Mouse (Mus musculus) CH12.LX (cell line): ENCODE measurements around the gene Tsc1. TPM values are rescaled to one million over a fixed set of nuclear protein-coding genes. Genes with fewer than 3 reads are reported as not detected.

Experiments
- DNase-seq: peaks from one replicate; pipeline ENCODE4 v3.0.0-alpha.2; 2013; ENCODE audit errors: extremely low read depth
- H3K27ac ChIP-seq: 2 replicates; pipeline ENCODE4 v1.5.1; 2012; ENCODE audit warnings: low read depth, mild to moderate bottlenecking, control low read depth, moderate library complexity; ENCODE audit not compliant: insufficient read depth
- H3K27me3 ChIP-seq: replicated peaks from 2 replicates; pipeline ENCODE3; 2012; ENCODE audit warnings: inconsistent platforms
- H3K36me3 ChIP-seq, 2 experiments: replicated peaks in 1 of 2; 2 replicates each; pipeline versions ENCODE3 to v1.6.1; 2012; ENCODE audit warnings: inconsistent platforms in 1 of 2, low read length in 1 of 2, mild to moderate bottlenecking in 1 of 2, mixed read lengths in 1 of 2, moderate library complexity in 1 of 2; ENCODE audit not compliant: control insufficient read depth in 1 of 2, insufficient read depth in 1 of 2
- H3K4me1 ChIP-seq, 2 experiments: 2 replicates each; pipeline ENCODE4 v1.6.1; 2012; ENCODE audit warnings: inconsistent platforms in 1 of 2, moderate library complexity in 1 of 2; ENCODE audit not compliant: insufficient read depth in 2 of 2, control insufficient read depth in 1 of 2
- H3K4me2 ChIP-seq: 2 replicates; pipeline ENCODE4 v1.6.1; 2012; ENCODE audit warnings: low read depth, mild to moderate bottlenecking, control low read depth; ENCODE audit not compliant: poor library complexity, insufficient read depth, severe bottlenecking
- H3K4me3 ChIP-seq, 3 experiments: fragments of 150-350 bp in 1 of 3; sonication (generic) in 1 of 3; replicated peaks in 1 of 3; 2 replicates each; pipeline versions ENCODE3 to v1.5.1; 2011 to 2012; ENCODE audit warnings: low read depth in 2 of 3, low read length in 2 of 3, mild to moderate bottlenecking in 2 of 3, moderate library complexity in 2 of 3, control low read depth in 1 of 3, improper control_type of control experiment in 1 of 3, inconsistent platforms in 1 of 3, mixed read lengths in 1 of 3; ENCODE audit not compliant: poor library complexity in 1 of 3
- H3K79me2 ChIP-seq: replicated peaks from 2 replicates; pipeline ENCODE4 v1.6.1; 2012; ENCODE audit warnings: mild to moderate bottlenecking, moderate library complexity; ENCODE audit not compliant: control insufficient read depth, poor library complexity, insufficient read depth, severe bottlenecking; ENCODE audit errors: extremely low read depth
- H3K9ac ChIP-seq: 2 replicates; pipeline ENCODE4 v1.6.1; 2012; ENCODE audit warnings: low read depth, mild to moderate bottlenecking, control low read depth, moderate library complexity; ENCODE audit not compliant: insufficient read depth
- H3K9me3 ChIP-seq: replicated peaks from 2 replicates; pipeline ENCODE3; 2012; ENCODE audit warnings: low read length, inconsistent platforms, mixed read lengths
- BHLHE40 ChIP-seq: IDR thresholded peaks from 2 replicates; pipeline ENCODE4 v1.6.1; 2011; ENCODE audit warnings: mild to moderate bottlenecking, low read depth, low read length, improper control_type of control experiment
- CHD1 ChIP-seq: IDR thresholded peaks from 2 replicates; pipeline ENCODE4 v1.6.1; 2012; ENCODE audit warnings: low read depth, low read length, improper control_type of control experiment, inconsistent platforms
- CHD2 ChIP-seq: IDR thresholded peaks from 2 replicates; pipeline ENCODE4 v1.6.1; 2011; ENCODE audit warnings: low read length, improper control_type of control experiment
- CTCF ChIP-seq, 2 experiments: IDR thresholded peaks in 1 of 2; conservative IDR thresholded peaks in 1 of 2; 2 replicates each; pipeline ENCODE4 v1.5.1; 2011 to 2012; ENCODE audit warnings: low read depth in 2 of 2, low read length in 2 of 2, improper control_type of control experiment in 1 of 2, inconsistent platforms in 1 of 2, mild to moderate bottlenecking in 1 of 2, moderate library complexity in 1 of 2
- ELF1 ChIP-seq: IDR thresholded peaks from 2 replicates; pipeline ENCODE4 v1.6.1; 2014; ENCODE audit warnings: low read depth, mild to moderate bottlenecking, inconsistent platforms, low read length, improper control_type of control experiment
- GABPA ChIP-seq: IDR thresholded peaks from 2 replicates; pipeline ENCODE4 v1.6.1; 2012; ENCODE audit warnings: low read depth, low read length, improper control_type of control experiment, inconsistent platforms; ENCODE audit not compliant: insufficient replicate concordance
- HCFC1 ChIP-seq: IDR thresholded peaks from 2 replicates; pipeline ENCODE4 v1.6.1; 2012; ENCODE audit warnings: low read depth, mild to moderate bottlenecking, inconsistent platforms, low read length, improper control_type of control experiment
- IRF4 ChIP-seq: IDR thresholded peaks from 2 replicates; pipeline ENCODE4 v1.6.1; 2014; ENCODE audit warnings: low read depth, mild to moderate bottlenecking, inconsistent platforms, low read length, improper control_type of control experiment
- JUN ChIP-seq: IDR thresholded peaks from 2 replicates; pipeline ENCODE4 v1.6.1; 2011; ENCODE audit warnings: low read depth, mild to moderate bottlenecking, low read length, improper control_type of control experiment, moderate library complexity; ENCODE audit not compliant: insufficient read depth
- JUND ChIP-seq: conservative IDR thresholded peaks from 2 replicates; pipeline ENCODE4 v1.6.1; 2011; ENCODE audit warnings: low read depth, low read length, improper control_type of control experiment
- KAT2A ChIP-seq: IDR thresholded peaks from 2 replicates; pipeline ENCODE4 v1.6.1; 2012; ENCODE audit warnings: low read length, improper control_type of control experiment, inconsistent platforms; ENCODE audit not compliant: insufficient replicate concordance
- MAFK ChIP-seq: IDR thresholded peaks from 2 replicates; pipeline ENCODE4 v1.6.1; 2011; ENCODE audit warnings: low read length, improper control_type of control experiment; ENCODE audit not compliant: insufficient replicate concordance
- MAX ChIP-seq: IDR thresholded peaks from 2 replicates; pipeline ENCODE4 v1.6.1; 2011; ENCODE audit warnings: low read length, improper control_type of control experiment
- MAZ ChIP-seq: IDR thresholded peaks from 2 replicates; pipeline ENCODE4 v1.6.1; 2012; ENCODE audit warnings: low read depth, mild to moderate bottlenecking, inconsistent platforms, low read length, improper control_type of control experiment, moderate library complexity
- MXI1 ChIP-seq: IDR thresholded peaks from 2 replicates; pipeline ENCODE4 v1.6.1; 2011; ENCODE audit warnings: mild to moderate bottlenecking, low read depth, low read length, improper control_type of control experiment
- MYC ChIP-seq: IDR thresholded peaks from 2 replicates; pipeline ENCODE4 v1.6.1; 2011; ENCODE audit warnings: low read depth, mild to moderate bottlenecking, improper control_type of control experiment, low read length
- POLR2A ChIP-seq: IDR thresholded peaks from 2 replicates; pipeline ENCODE4 v1.6.1; 2011; ENCODE audit warnings: low read depth, mild to moderate bottlenecking, improper control_type of control experiment, low read length
- RCOR1 ChIP-seq: conservative IDR thresholded peaks from 2 replicates; pipeline ENCODE4 v1.6.1; 2012; ENCODE audit warnings: low read depth, mild to moderate bottlenecking, inconsistent platforms, low read length, improper control_type of control experiment
- SIN3A ChIP-seq: IDR thresholded peaks from 2 replicates; pipeline ENCODE4 v1.6.1; 2012; ENCODE audit warnings: low read length, improper control_type of control experiment, inconsistent platforms
- SMC3 ChIP-seq: IDR thresholded peaks from 2 replicates; pipeline ENCODE4 v1.6.1; 2011; ENCODE audit warnings: low read depth, low read length, improper control_type of control experiment
- TCF12 ChIP-seq: IDR thresholded peaks from 2 replicates; pipeline ENCODE4 v1.6.1; 2014; ENCODE audit warnings: low read depth, mild to moderate bottlenecking, inconsistent platforms, low read length, improper control_type of control experiment
- UBTF ChIP-seq: IDR thresholded peaks from 2 replicates; pipeline ENCODE4 v1.6.1; 2012; ENCODE audit warnings: low read depth, mild to moderate bottlenecking, inconsistent platforms, low read length, improper control_type of control experiment, moderate library complexity
- USF1 ChIP-seq: IDR thresholded peaks from 2 replicates; pipeline ENCODE4 v1.6.1; 2014; ENCODE audit warnings: low read depth, mild to moderate bottlenecking, inconsistent platforms, low read length, improper control_type of control experiment
- USF2 ChIP-seq: conservative IDR thresholded peaks from 2 replicates; pipeline ENCODE4 v1.6.1; 2011; ENCODE audit warnings: low read depth, low read length, improper control_type of control experiment
- ZC3H11A ChIP-seq: IDR thresholded peaks from 2 replicates; pipeline ENCODE4 v1.6.1; 2012; ENCODE audit warnings: low read depth, mild to moderate bottlenecking, inconsistent platforms, low read length, improper control_type of control experiment
- ZKSCAN1 ChIP-seq: IDR thresholded peaks from 2 replicates; pipeline ENCODE4 v1.6.1; 2012; ENCODE audit warnings: low read depth, inconsistent platforms, low read length, improper control_type of control experiment, borderline replicate concordance
- ZMIZ1 ChIP-seq: IDR thresholded peaks from 2 replicates; pipeline ENCODE4 v1.6.1; 2012; ENCODE audit warnings: low read depth, mild to moderate bottlenecking, inconsistent platforms, low read length, improper control_type of control experiment
- dilution Hi-C: fragments of 300-500 bp; cut with MboI; formaldehyde crosslinking; loops from 2 replicates; pipeline ENCODE4 v1.14.3; 2020; ENCODE audit warnings: low sequenced_read_pairs; ENCODE audit not compliant: extremely low pct_unique_long_range_greater_than_20kb, extremely low pct_ligation_motif_present
- in situ Hi-C: fragments of 300-500 bp; cut with MboI; formaldehyde crosslinking; loops from 3 replicates; pipeline ENCODE4 v1.14.3; 2019; ENCODE audit warnings: low sequenced_read_pairs, low pct_ligation_motif_present, low pct_unique_long_range_greater_than_20kb, mixed read lengths
- polyA plus RNA-seq: library from polyadenylated mRNA; unstranded; fragments of >175 nt; gene quantifications from 2 replicates; pipeline ENCODE4 v1.2.1, GENCODE M21; 2012; ENCODE audit warnings: low read depth; ENCODE audit not compliant: insufficient read length
- total RNA-seq, 2 experiments: library from RNA; depleted of rRNA; stranded (reverse); fragments of 300-350 nt in 1 of 2; fragments of >200 nt in 1 of 2; gene quantifications; 2 replicates each; pipeline ENCODE4 v1.2.3; 2012 to 2014

The Tsc1 gene
- total and polyA plus RNA-seq, 3 experiments = 8.1 to 13.4 (median 9.5) TPM

GRCm38 (mm10) chr2:28699361-28700335 lies 58.6 kb downstream of the Tsc1 start, which contains the start of the genes Spaca9 and Ak8:
Gene Spaca9, minus strand, starts transcription at chr2:28699727.
Gene Ak8, plus strand, starts transcription at chr2:28700164.
- Histone ChIP-seq H3K4me3 (peak within 1 kb of the TSS; percentile 62 to 81 (median 67)), H3K27me3 (no peaks in the 10 kb centered on the region), H3K79me2 (no peaks in the 10 kb centered on the region), H3K36me3 (peaks cover 0 to 18% of the 10 kb centered on the region in 2 experiments), H3K9ac (peak within 1 kb of the TSS; percentile 77), H3K27ac (peak within 1 kb of the TSS; percentile 53), H3K9me3 (no peaks in the 10 kb centered on the region), H3K4me1 (peaks cover 10 to 45% of the 10 kb centered on the region in 2 experiments), H3K4me2 (peak within 1 kb of the TSS; percentile 68)
- in situ Hi-C loops (loop anchor here (5.0 kb wide), 1 partner anchor 43 kb away; no protein-coding TSS in a partner anchor), dilution Hi-C loops (no loop called here)
- peak; percentile 79 for DNase-seq
- TF ChIP-seq SIN3A (peak; percentile 98), MYC (no peak), SMC3 (no peak), ELF1 (no peak), KAT2A (0 out of 2 replicates have a peak, but pooled peaks have one; percentile 30), USF1 (peak; percentile 92), POLR2A (peak; percentile 54), ZMIZ1 (0 out of 2 replicates have a peak, but pooled peaks have one; percentile 38), ZC3H11A (no peak), JUND (no peak), CHD2 (peak; percentile 61), USF2 (peak; percentile 78), MXI1 (peak; percentile 93), CTCF (conservative IDR thresholded peaks at IDR 0.05 in 1 of 2, IDR thresholded peaks at IDR 0.05 in 1 of 2; ENCODE audit: low read depth in 2 of 2, low read length in 2 of 2) (no peak), MAX (peak; percentile 49; the same call in 1 of the 2 replicates), GABPA (no peak), CHD1 (no peak), TCF12 (peak; percentile 51), UBTF (no peak), BHLHE40 (peak; percentile 76), IRF4 (peak; percentile 43; the same call in 1 of the 2 replicates), HCFC1 (peak; percentile 69), ZKSCAN1 (no peak), JUN (no peak), MAZ (no peak), RCOR1 (no peak), MAFK (no peak)
